Mouse (Mus musculus) heart, embryonic 12.5 days (tissue): ENCODE results near the gene Slc30a2. TPM values are rescaled to one million over a fixed set of nuclear protein-coding genes. Genes with fewer than 3 reads are reported as not detected.

Source experiments
- ATAC-seq: fragments of 200-750 bp; cut with Nextera tagmentation; 2 replicates; pipeline ENCODE4 v1.8.0; 2017; ENCODE audit warnings: moderate TSS enrichment, moderate library complexity; ENCODE audit not compliant: insufficient number of reproducible peaks, low FRiP score
- H3K27ac ChIP-seq: fragments of 300-500 bp; sonication (generic); 2 replicates; pipeline ENCODE4 v1.5.1; 2016; ENCODE audit warnings: mild to moderate bottlenecking, moderate library complexity; ENCODE audit not compliant: poor library complexity, severe bottlenecking
- H3K27me3 ChIP-seq: fragments of 300-500 bp; sonication (generic); replicated peaks from 2 replicates; pipeline ENCODE4 v1.6.1; 2016; ENCODE audit warnings: mild to moderate bottlenecking, moderate library complexity
- H3K36me3 ChIP-seq: fragments of 300-500 bp; sonication (generic); 2 replicates; pipeline ENCODE4 v1.6.1; 2016; ENCODE audit warnings: mild to moderate bottlenecking, moderate library complexity
- H3K4me1 ChIP-seq: fragments of 300-500 bp; sonication (generic); replicated peaks from 2 replicates; pipeline ENCODE4 v1.6.1; 2016; ENCODE audit warnings: mild to moderate bottlenecking
- H3K4me2 ChIP-seq: fragments of 300-500 bp; sonication (generic); 2 replicates; pipeline ENCODE4 v1.6.1; 2016; ENCODE audit warnings: mild to moderate bottlenecking, moderate library complexity
- H3K4me3 ChIP-seq: fragments of 300-500 bp; sonication (generic); 2 replicates; pipeline ENCODE4 v1.5.1; 2016; ENCODE audit warnings: mild to moderate bottlenecking
- H3K9ac ChIP-seq: fragments of 300-500 bp; sonication (generic); 2 replicates; pipeline ENCODE4 v1.6.1; 2016; ENCODE audit warnings: mild to moderate bottlenecking, moderate library complexity
- H3K9me3 ChIP-seq: fragments of 300-500 bp; sonication (generic); replicated peaks from 2 replicates; pipeline ENCODE4 v1.6.1; 2016; ENCODE audit warnings: mild to moderate bottlenecking, moderate library complexity
- WGBS: fragments of 180-500 bp; shearing (Covaris S2); methylation state at CpG from one replicate; pipeline ENCODE4 v1.1.7; 2016; 5-methylcytosine and 5-hydroxymethylcytosine counted together
- polyA plus RNA-seq: library from polyadenylated mRNA; unstranded; fragments of >200 nt; fragmentation: Nextera tagmentation; extraction: Ambion mirVana; gene quantifications from 2 replicates; pipeline ENCODE4 v1.2.1, GENCODE M21; 2016

Slc30a2 gene
- polyA plus RNA-seq, 1 experiment from 2014 or later = 0.42 TPM

- ATAC-seq = no peak
- WGBS = 61% methylated on average over 11 of the region's 11 CpGs
- Histone ChIP-seq H3K9me3 (no peaks in the 10 kb centered on the region), H3K27me3 (peaks cover 35% of the 10 kb centered on the region), H3K4me2 (no peak overlapping the region), H3K27ac (no peak overlapping the region), H3K4me1 (peaks cover 31% of the 10 kb centered on the region), H3K4me3 (no peak overlapping the region), H3K36me3 (no peaks in the 10 kb centered on the region), H3K9ac (no peak overlapping the region)
These were observed 5.1 kb downstream of the Slc30a2 start for GRCm38 (mm10) chr4:134348078-134348477.

- ATAC-seq = no peak
- no peak overlapping the region for H3K9ac ChIP-seq
- H3K27ac ChIP-seq = no peak overlapping the region
- peaks cover 29% of the 10 kb centered on the region for H3K4me1 ChIP-seq
- peaks cover 30% of the 10 kb centered on the region for H3K27me3 ChIP-seq
- H3K9me3 ChIP-seq = no peaks in the 10 kb centered on the region
- no peaks in the 10 kb centered on the region for H3K36me3 ChIP-seq
- H3K4me3 ChIP-seq = no peak overlapping the region
- WGBS = 48% methylated on average over 5 of the region's 5 CpGs
- H3K4me2 ChIP-seq = no peak overlapping the region
These were observed 5.6 kb downstream of the Slc30a2 start for GRCm38 (mm10) chr4:134348545-134348944.

GRCm38 (mm10) chr4:134349829-134350228 is 6.8 kb downstream of the Slc30a2 start:
- Histone ChIP-seq H3K4me3 (no peak overlapping the region), H3K9me3 (no peaks in the 10 kb centered on the region), H3K27ac (no peak overlapping the region), H3K4me1 (peaks cover 41% of the 10 kb centered on the region), H3K27me3 (peaks cover 19% of the 10 kb centered on the region), H3K9ac (no peak overlapping the region), H3K36me3 (no peaks in the 10 kb centered on the region), H3K4me2 (no peak overlapping the region)
- 80% methylated on average over 7 of the region's 7 CpGs for WGBS
- no peak for ATAC-seq

DNA sequence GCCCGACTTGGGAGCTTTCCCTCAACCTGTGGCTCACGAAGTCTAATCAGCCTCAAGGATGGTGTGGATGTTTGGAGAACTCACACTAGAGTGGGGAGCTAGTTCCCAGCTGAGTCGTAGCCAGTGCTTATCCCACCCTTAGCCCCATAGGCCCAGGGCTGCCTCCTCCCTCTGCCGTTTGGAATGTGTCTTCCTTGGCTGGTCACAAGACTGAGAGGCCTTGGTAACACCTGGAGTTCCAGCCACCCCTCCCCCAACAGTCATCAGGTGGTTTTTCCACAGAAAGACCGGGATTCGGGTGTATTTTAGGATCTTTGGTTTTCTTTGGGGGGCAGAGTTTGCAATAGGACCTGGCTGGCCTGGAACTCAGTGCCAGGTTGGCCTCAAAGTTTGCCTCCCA is 7.7 kb downstream of the Slc30a2 start:
- no peak for ATAC-seq
- Histone ChIP-seq H3K9ac (no peak overlapping the region), H3K4me1 (peaks cover 49% of the 10 kb centered on the region), H3K9me3 (no peaks in the 10 kb centered on the region), H3K4me3 (no peak overlapping the region), H3K4me2 (no peak overlapping the region), H3K27ac (no peak overlapping the region), H3K36me3 (no peaks in the 10 kb centered on the region), H3K27me3 (peaks cover 13% of the 10 kb centered on the region)
- WGBS = 85% methylated on average over 6 of the region's 6 CpGs

DNA sequence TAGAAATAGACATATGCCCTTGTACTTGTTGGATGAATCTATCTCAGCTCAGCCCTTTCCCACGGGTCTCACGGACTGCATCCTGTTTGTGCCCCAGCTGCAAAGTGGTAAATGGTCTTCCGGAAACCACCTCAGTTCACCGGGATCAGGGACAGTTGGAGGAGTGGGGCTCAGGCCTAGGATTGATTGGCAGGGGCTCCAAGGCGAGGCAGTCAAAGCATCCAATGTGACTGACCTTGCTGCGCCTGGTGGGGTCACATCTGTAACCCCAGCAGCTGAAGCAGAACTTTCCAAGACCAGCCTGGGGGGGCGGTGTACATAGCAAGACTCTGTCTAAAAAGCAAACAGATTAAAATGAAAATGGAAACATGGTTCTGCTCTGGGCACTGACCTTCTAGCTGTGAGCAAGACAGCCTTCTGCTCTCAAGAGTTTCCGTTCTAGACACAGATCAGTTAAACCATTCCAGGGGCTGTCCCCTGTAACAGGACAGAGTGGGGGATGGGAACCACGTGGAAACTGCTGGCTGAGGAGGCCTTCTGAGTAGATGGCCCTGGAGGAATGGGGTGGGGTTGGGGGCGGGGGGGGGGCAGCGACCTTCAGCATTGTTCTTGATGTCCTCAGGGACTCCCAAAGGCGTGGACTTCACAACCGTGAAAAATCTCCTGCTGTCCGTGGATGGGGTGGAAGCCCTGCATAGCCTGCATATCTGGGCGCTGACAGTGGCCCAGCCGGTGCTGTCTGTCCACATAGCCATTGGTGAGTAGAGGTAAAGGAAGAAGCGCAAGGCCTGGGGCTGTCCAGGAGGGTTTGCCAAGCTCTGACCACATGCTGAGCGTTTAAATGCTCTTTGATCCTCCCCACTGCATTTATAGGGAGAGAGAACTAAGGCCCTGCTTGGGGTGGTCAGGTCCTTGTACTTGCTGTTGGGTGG is 8.6 kb downstream of the Slc30a2 start:
- Histone ChIP-seq H3K9ac (no peak overlapping the region), H3K36me3 (no peaks in the 10 kb centered on the region), H3K4me3 (no peak overlapping the region), H3K4me2 (peak overlapping the region; percentile 13), H3K4me1 (peaks cover 59% of the 10 kb centered on the region), H3K27me3 (peaks cover 5% of the 10 kb centered on the region), H3K9me3 (no peaks in the 10 kb centered on the region), H3K27ac (peak overlapping the region; percentile 45; the same call in 1 of the 2 replicates)
- ATAC-seq = peak; percentile 41; the same call in 1 of the 2 replicates
- WGBS = 41% methylated on average over 18 of the region's 18 CpGs

GRCm38 (mm10) chr4:134352261-134352707 is 9.3 kb downstream of the Slc30a2 start:
- WGBS = 74% methylated on average over 12 of the region's 12 CpGs
- Histone ChIP-seq H3K9ac (no peak overlapping the region), H3K27me3 (peaks cover under 1% of the 10 kb centered on the region; the same call in 1 of the 2 replicates), H3K9me3 (no peaks in the 10 kb centered on the region), H3K4me3 (no peak overlapping the region), H3K4me2 (no peak overlapping the region), H3K36me3 (no peaks in the 10 kb centered on the region), H3K4me1 (peaks cover 64% of the 10 kb centered on the region), H3K27ac (peak overlapping the region; percentile 45; the same call in 1 of the 2 replicates)
- ATAC-seq = no peak

- Histone ChIP-seq H3K27ac (no peak overlapping the region), H3K9ac (no peak overlapping the region), H3K9me3 (no peaks in the 10 kb centered on the region), H3K4me2 (no peak overlapping the region), H3K27me3 (peaks cover 7% of the 10 kb centered on the region), H3K4me3 (no peak overlapping the region), H3K36me3 (no peaks in the 10 kb centered on the region), H3K4me1 (peaks cover 66% of the 10 kb centered on the region)
- WGBS = 81% methylated on average over 7 of the region's 7 CpGs
- no peak for ATAC-seq
These were observed 9.9 kb downstream of the Slc30a2 start for GRCm38 (mm10) chr4:134352929-134353328.

DNA sequence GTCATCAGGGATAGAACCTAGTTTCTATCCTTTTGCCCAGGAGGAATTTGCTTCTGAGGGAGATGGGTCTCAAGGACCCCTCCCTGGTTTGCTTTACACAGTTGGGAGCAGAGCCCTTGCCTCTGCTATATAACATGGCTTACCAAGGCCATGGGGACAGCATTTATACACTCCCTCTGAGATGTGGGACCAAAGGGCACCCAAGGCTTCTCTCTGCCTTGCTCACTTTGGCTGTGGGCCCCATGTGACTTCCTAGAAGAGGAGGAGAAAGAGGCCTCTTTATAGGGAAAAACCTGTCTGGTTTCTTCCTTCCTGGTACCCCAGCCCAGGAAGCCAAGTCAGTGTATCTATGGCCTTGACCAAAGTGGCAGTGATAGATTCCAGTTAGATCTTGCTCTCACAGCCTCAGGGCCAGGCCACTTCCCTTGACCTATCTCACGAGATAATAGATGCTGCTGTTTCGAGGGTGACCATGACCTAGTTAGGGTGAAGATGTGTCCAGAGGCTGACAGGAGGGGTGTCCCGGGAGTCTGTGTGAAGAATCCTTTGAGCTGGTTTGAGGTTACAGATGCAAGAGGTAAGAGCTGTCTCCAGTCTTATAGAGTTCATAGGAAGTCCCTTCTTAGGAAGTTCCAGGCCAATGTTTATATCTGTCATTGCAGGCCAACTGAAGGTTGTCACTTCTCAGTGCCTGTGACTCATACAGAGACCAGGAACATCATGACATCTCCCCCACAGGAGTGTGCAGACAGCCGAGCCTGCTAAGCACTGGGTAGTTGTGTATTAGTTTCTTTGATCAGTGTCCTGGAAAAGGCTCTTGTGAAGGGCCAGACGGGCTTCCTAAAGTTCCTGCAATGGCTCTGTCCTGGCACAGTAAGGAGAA is 10.8 kb downstream of the Slc30a2 start:
- Histone ChIP-seq H3K4me3 (no peak overlapping the region), H3K27me3 (peaks cover 16% of the 10 kb centered on the region), H3K36me3 (no peaks in the 10 kb centered on the region), H3K4me1 (peaks cover 58% of the 10 kb centered on the region), H3K27ac (no peak overlapping the region), H3K9ac (no peak overlapping the region), H3K9me3 (no peaks in the 10 kb centered on the region), H3K4me2 (no peak overlapping the region)
- WGBS = 33% methylated on average over 5 of the region's 5 CpGs
- ATAC-seq = no peak

GRCm38 (mm10) chr4:134355841-134356452 is 13.0 kb downstream of the Slc30a2 start:
- Histone ChIP-seq H3K36me3 (no peaks in the 10 kb centered on the region), H3K4me2 (peak overlapping the region; percentile 6; the same call in 1 of the 2 replicates), H3K4me3 (no peak overlapping the region), H3K27ac (peak overlapping the region; percentile 64), H3K9ac (no peak overlapping the region), H3K27me3 (peaks cover 21% of the 10 kb centered on the region), H3K9me3 (no peaks in the 10 kb centered on the region), H3K4me1 (peaks cover 57% of the 10 kb centered on the region)
- WGBS = 27% methylated on average over 16 of the region's 16 CpGs
- ATAC-seq = peak; percentile 37

DNA sequence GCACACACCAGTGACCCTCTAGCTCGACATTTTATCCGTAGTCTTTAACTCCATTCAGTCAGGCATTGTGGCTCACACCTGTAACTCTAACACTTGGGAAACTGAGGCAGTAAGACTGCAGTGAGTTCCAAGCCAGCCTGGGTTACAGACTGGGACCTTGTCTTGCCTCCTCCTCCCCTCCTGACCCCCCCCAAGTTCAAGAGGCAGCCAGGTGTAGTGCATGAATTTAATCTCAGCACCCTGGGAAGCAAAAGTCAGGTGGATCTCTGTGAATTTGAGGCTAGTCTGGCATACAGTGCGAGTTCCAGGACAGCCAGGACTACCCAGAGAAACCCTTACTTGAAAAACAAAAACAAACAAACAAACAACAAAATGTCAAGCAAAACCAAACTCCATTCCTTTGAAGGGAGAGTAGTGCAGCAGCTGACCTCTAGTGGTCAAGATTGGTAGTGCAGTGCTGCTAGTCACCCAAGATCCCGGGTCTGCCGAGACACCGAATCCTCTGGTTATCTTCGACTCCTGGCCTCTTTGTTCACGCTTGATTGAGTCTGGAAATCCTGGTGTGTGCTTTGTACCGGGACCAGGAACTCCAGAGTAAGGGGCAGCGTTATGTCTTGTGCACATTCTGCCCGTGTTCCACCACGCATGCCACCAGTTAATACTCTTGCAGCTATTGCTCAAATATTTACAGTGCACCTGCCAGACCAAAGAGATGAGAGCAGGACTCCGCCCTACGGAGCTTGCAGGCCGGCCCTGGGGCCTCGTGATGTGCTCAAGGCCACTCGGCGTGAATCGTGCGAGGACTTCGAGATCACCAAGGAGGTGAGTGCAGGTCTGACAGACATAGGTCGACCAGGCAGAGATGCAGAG is 13.8 kb downstream of the Slc30a2 start:
- Histone ChIP-seq H3K4me1 (peaks cover 56% of the 10 kb centered on the region), H3K36me3 (no peaks in the 10 kb centered on the region), H3K9ac (no peak overlapping the region), H3K27me3 (peaks cover 21% of the 10 kb centered on the region), H3K9me3 (no peaks in the 10 kb centered on the region), H3K4me2 (peak overlapping the region; percentile 33), H3K4me3 (no peak overlapping the region), H3K27ac (peak overlapping the region; percentile 64; the same call in 1 of the 2 replicates)
- WGBS = 20% methylated on average over 22 of the region's 22 CpGs
- ATAC-seq = no peak
